Mouse (Mus musculus) MEL (cell line): ENCODE measurements around the gene Mrpl53.

ENCODE experiments used
- EP300 ChIP-seq, 2 experiments: IDR thresholded peaks; 2 replicates each; pipeline ENCODE4 v1.6.1; 2011; ENCODE audit warnings: improper control_type of control experiment in 2 of 2, low read length in 2 of 2, low read depth in 1 of 2, mild to moderate bottlenecking in 1 of 2
- POLR2A ChIP-seq, 2 experiments: IDR thresholded peaks; 2 replicates each; pipeline ENCODE4 v1.6.1; 2011 to 2012; ENCODE audit warnings: low read length in 2 of 2, mild to moderate bottlenecking in 2 of 2, control low read depth in 1 of 2, improper control_type of control experiment in 1 of 2, low read depth in 1 of 2, moderate library complexity in 1 of 2; ENCODE audit not compliant: control insufficient read depth in 1 of 2, insufficient read depth in 1 of 2, poor library complexity in 1 of 2
- POLR2AphosphoS5 ChIP-seq: IDR thresholded peaks from 2 replicates; pipeline ENCODE4 v1.6.1; 2012; ENCODE audit warnings: low read depth, borderline replicate concordance, mild to moderate bottlenecking, inconsistent platforms, low read length, moderate library complexity, mixed read lengths

DNA sequence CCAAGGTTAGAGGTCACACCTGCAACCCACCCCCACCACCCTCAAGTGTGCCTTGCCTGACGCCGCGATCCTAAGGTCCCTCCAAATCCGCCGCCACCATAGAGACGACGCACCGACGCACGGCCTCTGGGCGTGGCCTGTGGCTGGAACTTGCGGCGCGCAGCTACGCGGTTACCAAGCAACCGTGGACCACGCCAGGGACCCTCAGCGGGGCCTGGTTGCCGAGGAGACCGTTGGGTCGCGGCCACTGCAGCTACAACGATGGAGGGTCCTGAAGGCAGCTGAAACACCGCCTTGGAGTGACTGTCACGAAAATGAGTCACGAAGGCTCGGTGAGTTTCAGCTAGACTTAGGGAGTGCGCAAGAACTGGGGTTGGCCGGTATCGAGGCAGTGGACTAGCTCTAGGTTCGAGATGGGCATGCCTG is 47.4 kb downstream of the Mrpl53 start, which contains the start of the genes Wdr54 and 1700003E16Rik:
- TF ChIP-seq EP300 (IDR thresholded peaks at IDR 0.05; ENCODE audit: low read depth in 1 of 2, low read length in 2 of 2) (no peak), POLR2AphosphoS5 (no peak), POLR2A (IDR thresholded peaks at IDR 0.05; ENCODE audit: control insufficient read depth in 1 of 2, insufficient read depth in 1 of 2, low read depth in 1 of 2, low read length in 2 of 2, poor library complexity in 1 of 2) (peak; percentile 28 to 50; a peak in 2 of 4 replicates)
